Mouse (Mus musculus): ENCODE results near the gene Ecsit.
"Not testable (repeated sequence)": the region's sequence is repeated elsewhere in the genome, so short reads cannot be mapped to it uniquely, and the experiment has no call there.

Ecsit gene

GRCm38 (mm10) chr9:22089281-22089680 lies 4.0 kb upstream of the Ecsit start:
- DNase-seq (ENCODE audit: low spot score): no peak

DNA sequence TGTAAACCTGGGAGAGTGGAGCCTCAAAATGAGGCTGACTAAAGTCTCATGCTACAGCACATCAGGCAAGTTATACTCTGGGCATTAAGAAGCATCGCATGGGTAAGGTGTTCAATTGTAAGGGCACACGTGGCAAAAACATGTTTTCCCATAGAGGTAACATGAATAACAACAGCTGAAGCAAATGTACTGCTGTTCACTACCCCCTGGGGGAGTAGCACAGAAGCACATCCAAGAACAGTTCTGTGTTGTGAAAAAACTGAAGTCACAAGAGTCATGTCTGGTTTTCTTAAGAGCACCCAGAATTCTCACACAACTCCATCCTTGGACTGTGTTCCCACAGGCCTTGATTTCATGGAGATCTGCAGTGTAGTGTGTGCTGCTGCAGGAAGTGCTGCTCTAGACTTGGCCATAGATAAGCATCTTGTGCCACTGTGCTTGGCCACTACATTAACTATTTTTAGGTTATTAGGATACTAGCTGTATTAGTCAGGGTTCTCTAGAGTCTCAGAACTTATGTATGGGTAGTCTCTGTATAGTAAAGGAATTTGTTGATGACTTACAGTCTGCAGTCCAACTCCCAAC lies 1.9 kb upstream of the Ecsit start:
- DNase-seq (ENCODE audit: low spot score): no peak

DNA sequence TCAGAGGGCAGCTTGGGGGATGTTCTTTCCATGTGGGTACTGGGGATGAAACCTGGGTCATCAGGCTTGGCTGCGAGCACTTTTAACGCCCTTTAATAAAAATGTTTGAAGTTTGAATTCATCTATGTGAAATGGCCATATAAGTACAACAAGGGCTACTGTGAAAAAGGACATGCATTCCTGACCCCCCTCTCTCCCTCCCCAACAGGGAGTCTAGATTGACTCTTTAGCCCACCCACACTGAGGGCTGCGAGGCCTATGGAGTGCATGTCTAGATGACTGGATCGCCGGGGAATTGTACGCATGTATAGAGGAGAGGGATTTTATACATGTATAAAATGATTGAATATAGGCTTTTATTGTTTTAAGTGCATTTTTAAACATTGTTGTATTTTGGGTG lies 774 bp upstream of the Ecsit start:
- DNase-seq (ENCODE audit: low spot score): no peak

- no peak for DNase-seq (ENCODE audit: low spot score)
Measured at GRCm38 (mm10) chr9:22084667-22085021, 594 bp downstream of the Ecsit start.

- DNase-seq (ENCODE audit: low spot score): no peak
Measured at GRCm38 (mm10) chr9:22076223-22076622, 9.0 kb downstream of the Ecsit start.

DNA sequence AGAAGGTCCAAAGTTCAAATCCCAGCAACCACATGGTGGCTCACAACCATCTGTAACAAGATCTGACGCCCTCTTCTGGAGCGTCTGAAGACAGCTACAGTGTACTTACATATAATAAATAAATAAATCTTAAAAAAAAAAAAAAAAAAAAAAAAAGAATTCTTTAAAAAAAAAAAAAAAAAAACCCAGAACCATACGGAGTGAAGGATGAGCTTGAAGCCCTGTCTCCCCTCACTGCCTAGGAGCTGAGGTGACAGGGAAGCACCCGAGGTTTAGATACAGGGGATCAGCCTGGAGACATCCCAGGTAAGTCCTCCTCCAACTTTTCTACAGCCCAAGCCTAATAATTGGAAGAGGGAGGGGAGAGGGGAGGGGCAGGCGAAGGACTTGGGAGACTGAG lies 9.5 kb downstream of the Ecsit start:
- DNase-seq (ENCODE audit: low spot score): not testable (repeated sequence)

DNA sequence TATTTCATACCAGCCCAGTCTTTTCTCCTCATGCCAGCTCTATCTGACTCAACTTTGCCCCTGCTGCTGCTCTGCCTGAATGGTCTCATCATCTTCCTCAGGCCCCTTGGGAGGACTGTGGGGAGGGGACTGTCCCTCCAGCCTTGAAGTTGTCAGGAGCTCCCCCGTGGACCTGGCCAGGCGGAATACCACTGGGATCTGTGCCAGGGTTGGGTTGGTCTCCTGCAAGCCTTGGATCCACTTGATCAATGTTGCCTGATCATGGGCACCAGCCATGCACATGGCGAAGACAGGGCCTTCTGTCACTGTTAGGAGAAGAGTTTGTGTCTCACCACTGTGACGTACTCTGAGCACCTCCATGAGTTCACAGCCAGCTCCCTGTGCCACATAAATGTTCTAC lies 13.0 kb downstream of the Ecsit start:
- DNase-seq (ENCODE audit: low spot score): no peak

DNA sequence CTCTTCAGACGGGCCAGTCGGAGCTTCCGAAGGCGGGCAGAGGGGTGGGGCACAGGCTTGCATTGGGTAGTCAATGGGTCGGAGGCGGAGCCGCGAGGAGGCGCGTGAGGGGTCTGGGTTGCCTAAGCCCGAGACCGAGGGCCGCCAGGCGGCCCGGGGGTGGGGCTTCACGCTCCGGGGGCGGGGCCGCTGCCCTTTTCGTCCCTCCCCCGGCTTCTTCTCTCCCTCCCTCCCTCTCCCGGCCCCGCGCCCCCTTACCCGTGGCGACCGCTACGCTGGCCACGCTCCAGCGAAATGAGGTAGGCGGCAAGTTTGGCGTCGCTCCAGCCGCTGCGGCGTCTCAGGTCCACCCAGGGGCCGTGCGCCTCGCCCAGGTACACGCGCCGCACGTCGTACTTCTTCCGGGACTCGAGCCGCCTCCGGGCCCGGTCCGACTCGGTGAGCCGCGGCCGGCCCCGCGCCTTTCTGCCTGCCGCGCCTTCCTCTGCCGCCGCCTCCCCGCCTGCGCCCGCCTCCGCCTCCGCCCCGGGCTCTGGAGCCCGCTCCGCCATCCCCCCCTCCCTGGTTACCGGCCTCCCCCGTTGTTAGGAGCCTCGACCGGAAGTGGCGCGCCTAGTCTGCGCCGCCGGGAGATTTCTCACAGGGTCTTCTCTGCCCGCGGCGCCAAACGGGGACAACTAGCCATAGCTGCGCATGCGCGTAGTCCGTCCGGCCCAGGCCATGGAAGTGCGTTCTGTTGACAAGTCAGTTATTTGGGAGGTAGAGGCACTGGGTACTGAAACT lies 14.3 kb downstream of the Ecsit start, which contains the start of the genes Gm49318 and Zfp653:
TSS of gene Gm49318 (minus strand) at position 469 of the 783 bp plus-strand sequence.
TSS of gene Zfp653 (minus strand) at position 586 of the 783 bp plus-strand sequence.
- DNase-seq (ENCODE audit: low spot score): peak; percentile 95

GRCm38 (mm10) chr9:22069881-22070553 lies 15.2 kb downstream of the Ecsit start:
- DNase-seq (ENCODE audit: low spot score): no peak

DNA sequence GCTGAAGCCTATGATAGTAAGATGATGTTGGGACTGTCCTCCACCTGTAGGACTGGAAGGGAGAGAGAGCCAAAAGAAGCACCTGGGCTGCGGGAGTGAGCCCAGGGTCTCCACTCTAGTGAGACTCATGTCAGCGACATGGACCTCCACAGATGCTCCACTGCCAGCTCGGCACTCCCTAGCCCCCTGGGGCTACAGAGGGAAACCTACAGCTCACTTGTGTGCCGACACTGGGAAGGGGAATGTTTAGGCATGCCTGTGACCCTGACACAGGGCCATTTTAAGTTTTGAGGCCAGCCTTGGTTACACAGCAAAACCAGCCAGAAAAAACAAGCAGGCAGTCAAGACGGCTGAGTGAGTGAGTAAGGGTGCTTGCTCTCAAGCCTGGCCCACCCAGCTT lies 18.0 kb downstream of the Ecsit start:
- no peak for DNase-seq (ENCODE audit: low spot score)

GRCm38 (mm10) chr9:22066433-22066832 lies 18.8 kb downstream of the Ecsit start:
- DNase-seq (ENCODE audit: low spot score): peak; percentile 52

DNA sequence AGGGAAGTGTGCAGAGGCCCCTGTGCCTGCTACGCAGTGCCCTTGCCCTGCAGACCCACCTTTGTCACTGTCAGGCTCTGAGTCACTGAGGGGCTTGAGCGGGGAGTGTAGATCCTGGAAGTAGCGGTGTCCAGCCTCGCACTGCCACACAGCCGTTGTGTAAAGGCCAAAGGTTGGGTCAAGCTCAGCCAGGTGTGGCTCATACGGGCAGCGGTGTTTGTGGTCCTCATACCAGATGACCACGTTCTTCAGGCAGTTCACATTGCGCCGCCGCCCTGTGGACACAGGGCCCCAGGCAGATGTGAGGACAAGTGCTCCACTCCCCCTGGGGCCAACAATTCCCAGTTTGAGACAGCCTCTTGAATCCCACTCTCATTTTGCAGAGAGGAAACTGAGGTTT lies 19.6 kb downstream of the Ecsit start:
- DNase-seq (ENCODE audit: low spot score): no peak

DNA sequence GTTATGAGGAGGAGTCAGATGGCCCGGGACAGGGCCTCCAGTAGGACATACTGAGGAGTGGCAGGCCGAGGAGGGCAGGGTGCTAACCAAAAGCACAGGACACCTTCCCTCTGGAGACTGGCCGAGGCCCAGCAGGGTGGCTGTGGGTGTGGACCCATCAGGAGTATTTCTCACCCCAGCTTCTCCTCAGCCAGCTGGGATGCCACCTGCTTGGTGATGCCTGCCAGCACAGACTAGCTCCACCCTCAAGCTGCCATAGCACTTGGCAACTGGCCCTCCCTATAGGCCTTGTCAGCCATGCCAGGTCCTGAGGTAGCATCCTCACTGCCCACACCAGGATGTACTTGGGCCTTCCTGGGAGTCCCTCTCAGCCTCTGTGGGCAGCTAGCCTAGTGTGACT lies 20.9 kb downstream of the Ecsit start:
- no peak for DNase-seq (ENCODE audit: low spot score)

DNA sequence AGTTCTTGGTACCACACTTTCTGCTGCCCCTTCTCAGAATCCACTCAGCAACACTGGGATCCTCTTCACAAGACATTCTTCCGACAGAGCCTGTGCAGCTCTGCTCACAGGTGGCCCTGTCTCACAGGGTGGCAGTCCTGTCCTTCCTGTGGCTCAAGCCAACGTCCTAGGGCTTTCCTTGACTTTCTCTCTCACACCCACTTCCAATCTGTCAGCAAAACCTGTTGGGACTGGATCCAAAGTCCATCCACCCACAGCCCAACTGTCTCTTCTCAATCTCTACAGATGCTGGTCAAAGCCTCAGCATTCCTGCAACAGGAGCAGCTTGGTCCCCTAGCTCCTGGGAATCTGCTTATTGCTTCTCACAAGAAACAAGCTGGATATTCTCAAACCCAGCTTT lies 23.9 kb downstream of the Ecsit start:
- no peak for DNase-seq (ENCODE audit: low spot score)

DNA sequence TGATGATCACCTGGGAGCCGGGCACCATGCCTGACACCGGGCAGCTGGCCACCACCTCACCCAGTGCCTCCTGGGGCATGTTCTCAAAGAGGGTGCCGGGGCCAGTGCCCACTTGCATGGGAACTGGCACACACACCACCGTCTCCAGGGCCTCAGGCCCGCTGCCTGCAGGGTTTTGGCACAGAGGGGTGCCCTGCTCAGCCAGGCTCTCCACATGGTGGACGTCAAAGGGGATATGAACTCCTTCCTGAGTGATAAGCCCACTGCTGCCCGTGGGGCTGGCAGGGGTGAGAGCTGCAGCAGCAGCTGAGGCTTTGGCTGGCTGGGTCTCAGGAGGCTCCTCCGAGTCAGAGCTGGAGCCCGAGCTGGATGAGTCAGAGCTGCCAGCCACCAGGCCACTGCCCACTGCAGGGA lies 27.2 kb downstream of the Ecsit start:
- DNase-seq (ENCODE audit: low spot score): no peak

DNA sequence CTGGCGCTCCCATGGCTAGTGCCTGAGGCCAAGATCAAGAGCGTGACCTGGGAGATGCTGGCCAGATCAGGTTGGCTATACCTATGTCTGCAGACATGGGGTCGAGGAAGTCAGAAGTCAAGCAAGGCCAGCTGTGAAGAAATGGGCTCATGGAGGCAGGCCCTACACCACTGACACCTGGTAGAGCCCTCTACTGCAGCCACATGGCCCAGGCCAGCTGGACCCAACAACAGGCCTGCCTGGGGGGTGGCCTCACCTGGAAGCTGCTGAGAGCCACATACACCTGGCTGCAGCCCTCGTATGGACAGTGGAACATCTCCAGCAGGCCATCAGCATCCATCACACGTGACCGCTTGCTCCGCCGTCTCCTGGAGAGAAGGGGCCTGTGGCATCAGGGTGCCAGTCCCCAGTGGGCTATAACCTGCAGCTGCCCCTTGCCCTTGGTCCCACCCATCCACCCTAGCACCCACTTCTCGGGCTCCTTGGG lies 28.2 kb downstream of the Ecsit start:
- no peak for DNase-seq (ENCODE audit: low spot score)

- no peak for DNase-seq (ENCODE audit: low spot score)
Measured at GRCm38 (mm10) chr9:22056303-22056910, 28.8 kb downstream of the Ecsit start.

- DNase-seq (ENCODE audit: low spot score): no peak
Measured at GRCm38 (mm10) chr9:22055713-22056112, 29.5 kb downstream of the Ecsit start.

GRCm38 (mm10) chr9:22054411-22055076 lies 30.7 kb downstream of the Ecsit start:
- DNase-seq (ENCODE audit: low spot score): peak; percentile 67

GRCm38 (mm10) chr9:22053657-22054056 lies 31.6 kb downstream of the Ecsit start:
- DNase-seq (ENCODE audit: low spot score): no peak

GRCm38 (mm10) chr9:22051958-22052254 lies 33.3 kb downstream of the Ecsit start, which contains the start of gene Elavl3:
TSS of gene Elavl3 (minus strand) at chr9:22052023.
- no peak for DNase-seq (ENCODE audit: low spot score)

Measured in T-cell, adult 2 months (primary cell).